ENCODE assay signal across 11 mouse cellular contexts in the genomic region with DNA sequence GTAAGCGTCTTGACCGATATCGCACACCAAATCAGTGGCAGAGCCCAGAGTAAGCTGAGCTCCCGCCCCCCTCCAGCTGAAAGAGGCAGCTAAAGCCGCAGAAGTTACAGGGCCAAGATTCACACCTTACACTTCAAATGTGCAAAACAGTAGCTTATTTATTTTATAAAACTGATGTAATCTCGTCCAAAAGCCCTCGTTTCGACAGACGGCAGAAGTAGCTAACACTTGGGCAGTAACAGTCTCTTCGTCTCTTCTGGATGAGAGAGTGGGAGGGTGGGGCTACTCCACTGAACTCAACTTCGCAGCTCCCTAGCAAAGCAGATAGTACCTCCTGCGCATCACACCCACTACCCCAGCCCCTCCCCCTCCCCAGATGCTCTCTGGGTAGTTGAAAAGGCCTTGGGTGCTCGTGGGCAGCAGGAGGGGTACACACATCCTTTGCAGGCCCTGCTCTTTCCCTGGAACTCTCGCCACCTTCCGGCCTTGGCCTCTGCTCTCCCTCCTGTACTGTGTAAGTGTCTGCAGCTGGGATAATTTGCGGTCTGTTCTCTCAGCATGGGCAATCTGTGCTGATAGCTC.
A peak's percentile ranks its signal among the peaks of the same experiment; 100 is the strongest.
DNase-seq lines count a peak whose midpoint lies in the region; ATAC-seq and TF ChIP-seq lines count a peak whose summit lies in the region.
"Had no signal": no experiment of that assay in that cellular context is flagged by ENCODE, and none has a peak within 500 bp of the region (broad histone marks: within the 10 kb centered on the region; RNA-seq: fewer than 3 reads in every experiment).

No protein-coding gene starts in this region.

- DNase-seq in forebrain, postnatal 0 days: no peak
- peak; percentile 5 for DNase-seq in midbrain, embryonic 14.5 days
- DNase-seq in liver, embryonic 13.5 days: no peak
- DNase-seq in yolk sac, embryonic 10.5 days (ENCODE audit: low spot score): peak; percentile 50
- DNase-seq in cerebellum, postnatal 4 days (ENCODE audit: low spot score in 2 of 2): no peak
- DNase-seq in Muller cell, postnatal 12 days (ENCODE audit: inconsistent ontology term): no peak
- DNase-seq: gastrocnemius, postnatal 36 days; lung, adult 18-20 months; spleen, adult 18-20 months had no signal

- no peak for TF ChIP-seq CTCF in forebrain, postnatal 0 days (IDR thresholded peaks at IDR 0.05; ENCODE audit: low read depth)

- no peak overlapping the region for H3K9ac ChIP-seq in forebrain, embryonic 13.5 days
- H3K9ac ChIP-seq in forebrain, postnatal 0 days: no peak overlapping the region
- H3K9ac ChIP-seq in midbrain, embryonic 14.5 days (replicated peaks; ENCODE audit: low read length): no peak overlapping the region
- H3K9ac ChIP-seq in midbrain, embryonic 16.5 days (ENCODE audit: low read depth, low read length): no peak overlapping the region
- no peak overlapping the region for H3K9ac ChIP-seq in liver, embryonic 13.5 days

- H3K9me3 ChIP-seq in forebrain, embryonic 13.5 days (replicated peaks): no peaks in the 10 kb centered on the region
- H3K9me3 ChIP-seq in forebrain, postnatal 0 days (ENCODE audit: low read length): no peaks in the 10 kb centered on the region
- no peaks in the 10 kb centered on the region for H3K9me3 ChIP-seq in midbrain, embryonic 14.5 days (ENCODE audit: control insufficient read depth, low read length)
- H3K9me3 ChIP-seq in midbrain, embryonic 16.5 days (replicated peaks; ENCODE audit: control insufficient read depth, low read length, poor library complexity, severe bottlenecking): no peaks in the 10 kb centered on the region
- H3K9me3 ChIP-seq in liver, embryonic 13.5 days (replicated peaks): no peaks in the 10 kb centered on the region

- ATAC-seq in forebrain, embryonic 13.5 days: no peak
- ATAC-seq in forebrain, postnatal 0 days: no peak
- ATAC-seq in midbrain, embryonic 14.5 days (ENCODE audit: low FRiP score, low TSS enrichment): no peak
- no peak for ATAC-seq in midbrain, embryonic 16.5 days
- ATAC-seq in liver, embryonic 13.5 days (ENCODE audit: low read depth): peak; percentile 62

- 0 out of 2 replicates have a peak overlapping the region, but pooled peaks have one; percentile 21 for H3K4me2 ChIP-seq in forebrain, embryonic 13.5 days
- no peak overlapping the region for H3K4me2 ChIP-seq in forebrain, postnatal 0 days (ENCODE audit: low read depth)
- no peak overlapping the region for H3K4me2 ChIP-seq in midbrain, embryonic 14.5 days (ENCODE audit: low read length)
- no peak overlapping the region for H3K4me2 ChIP-seq in midbrain, embryonic 16.5 days (ENCODE audit: low read length)
- peak overlapping the region; percentile 54 for H3K4me2 ChIP-seq in liver, embryonic 13.5 days

- WGBS in forebrain, embryonic 13.5 days: 19% methylated on average over 16 of the region's 16 CpGs
- 30% methylated on average over 16 of the region's 16 CpGs for WGBS in forebrain, postnatal 0 days
- WGBS in midbrain, embryonic 14.5 days: 17% methylated on average over 16 of the region's 16 CpGs
- 20% methylated on average over 16 of the region's 16 CpGs for WGBS in midbrain, embryonic 16.5 days
- 8% methylated on average over 16 of the region's 16 CpGs for WGBS in liver, embryonic 13.5 days (ENCODE audit: insufficient replicate concordance)

- no peak overlapping the region for H3K4me3 ChIP-seq in forebrain, embryonic 13.5 days
- no peak overlapping the region for H3K4me3 ChIP-seq in forebrain, postnatal 0 days (ENCODE audit: low read depth, low read length)
- H3K4me3 ChIP-seq in midbrain, embryonic 14.5 days (replicated peaks; ENCODE audit: low read depth, low read length): no peak overlapping the region
- H3K4me3 ChIP-seq in midbrain, embryonic 16.5 days (ENCODE audit: low read depth, low read length): no peak overlapping the region
- H3K4me3 ChIP-seq in liver, embryonic 13.5 days (replicated peaks): 0 out of 2 replicates have a peak overlapping the region, but pooled peaks have one; percentile 3

- peaks cover 7% of the 10 kb centered on the region; the same call in 1 of the 2 replicates for H3K4me1 ChIP-seq in forebrain, embryonic 13.5 days
- H3K4me1 ChIP-seq in forebrain, postnatal 0 days (ENCODE audit: insufficient read depth): no peaks in the 10 kb centered on the region
- H3K4me1 ChIP-seq in midbrain, embryonic 14.5 days (ENCODE audit: control insufficient read depth, insufficient read depth, low read length): peaks cover 9% of the 10 kb centered on the region
- no peaks in the 10 kb centered on the region for H3K4me1 ChIP-seq in midbrain, embryonic 16.5 days (ENCODE audit: control insufficient read depth, insufficient read depth, low read length)
- peaks cover 34% of the 10 kb centered on the region for H3K4me1 ChIP-seq in liver, embryonic 13.5 days (replicated peaks)

- no peaks in the 10 kb centered on the region for H3K36me3 ChIP-seq in forebrain, embryonic 13.5 days (ENCODE audit: poor library complexity, severe bottlenecking)
- H3K36me3 ChIP-seq in forebrain, postnatal 0 days (ENCODE audit: insufficient read depth): no peaks in the 10 kb centered on the region
- no peaks in the 10 kb centered on the region for H3K36me3 ChIP-seq in midbrain, embryonic 14.5 days (ENCODE audit: control insufficient read depth, insufficient read depth, low read length)
- no peaks in the 10 kb centered on the region for H3K36me3 ChIP-seq in midbrain, embryonic 16.5 days (ENCODE audit: control insufficient read depth, insufficient read depth, low read length)
- no peaks in the 10 kb centered on the region for H3K36me3 ChIP-seq in liver, embryonic 13.5 days

- no peak overlapping the region for H3K27ac ChIP-seq in forebrain, embryonic 13.5 days
- no peak overlapping the region for H3K27ac ChIP-seq in forebrain, postnatal 0 days (ENCODE audit: low read depth, low read length)
- no peak overlapping the region for H3K27ac ChIP-seq in midbrain, embryonic 14.5 days (replicated peaks; ENCODE audit: low read depth, low read length)
- no peak overlapping the region for H3K27ac ChIP-seq in midbrain, embryonic 16.5 days (ENCODE audit: low read length)
- H3K27ac ChIP-seq in liver, embryonic 13.5 days: no peak overlapping the region

- H3K27me3 ChIP-seq in forebrain, embryonic 13.5 days: peaks cover 13% of the 10 kb centered on the region
- H3K27me3 ChIP-seq in forebrain, postnatal 0 days (ENCODE audit: insufficient read depth, low read length): peaks cover 6% of the 10 kb centered on the region; the same call in 1 of the 2 replicates
- peaks cover 10% of the 10 kb centered on the region; the same call in 1 of the 2 replicates for H3K27me3 ChIP-seq in midbrain, embryonic 14.5 days (ENCODE audit: control insufficient read depth, insufficient read depth, low read length)
- no peaks in the 10 kb centered on the region; the same call in none of the 2 replicates for H3K27me3 ChIP-seq in midbrain, embryonic 16.5 days (ENCODE audit: control insufficient read depth, insufficient read depth, low read depth, low read length)
- H3K27me3 ChIP-seq in liver, embryonic 13.5 days: no peaks in the 10 kb centered on the region

Comparison
In these comparisons a context has a peak if more than half of its experiments do, and no peak if none do; other contexts are left out.
1. H3K4me2 ChIP-seq: peak in forebrain, embryonic 13.5 days (single experiment) and liver, embryonic 13.5 days (single experiment); none in forebrain, postnatal 0 days (single experiment), midbrain, embryonic 14.5 days (single experiment) and midbrain, embryonic 16.5 days (single experiment).
2. DNase-seq: peak in midbrain, embryonic 14.5 days (single experiment) and yolk sac, embryonic 10.5 days (single experiment); none in forebrain, postnatal 0 days (single experiment), liver, embryonic 13.5 days (single experiment), cerebellum, postnatal 4 days (0 of 2) and Muller cell, postnatal 12 days (single experiment).